Mouse (Mus musculus): ENCODE data around the gene Actr8. TPM values are rescaled to one million over a fixed set of nuclear protein-coding genes. Genes with fewer than 3 reads are reported as not detected.

The Actr8 gene
- polyA plus RNA-seq, 1 experiment from 2014 or later, result 22.4 TPM

GRCm38 (mm10) chr14:29987276-29987675, 9.1 kb downstream of the Actr8 start:
- Histone ChIP-seq H3K27me3 (ENCODE audit: control insufficient read depth, insufficient read depth, low read depth, low read length) (no peaks in the 10 kb centered on the region), H3K9me3 (replicated peaks; ENCODE audit: control insufficient read depth, low read length) (no peaks in the 10 kb centered on the region), H3K4me2 (ENCODE audit: low read depth, low read length) (no peak overlapping the region), H3K4me1 (ENCODE audit: control insufficient read depth, low read depth, low read length) (no peaks in the 10 kb centered on the region), H3K36me3 (ENCODE audit: control insufficient read depth, insufficient read depth) (peaks cover 63% of the 10 kb centered on the region), H3K4me3 (ENCODE audit: low read depth, low read length) (no peak overlapping the region), H3K9ac (ENCODE audit: low read depth, low read length) (no peak overlapping the region), H3K27ac (ENCODE audit: low read length) (no peak overlapping the region)
- 89% methylated on average over 6 of the region's 6 CpGs for WGBS (ENCODE audit: insufficient replicate concordance)
- no peak for ATAC-seq (ENCODE audit: low read depth)

- no peak for ATAC-seq (ENCODE audit: low read depth)
Observed at GRCm38 (mm10) chr14:29987739-29988138, 9.6 kb downstream of the Actr8 start.

GRCm38 (mm10) chr14:29988337-29988736, 10.2 kb downstream of the Actr8 start:
- Histone ChIP-seq H3K27ac (ENCODE audit: low read length) (no peak overlapping the region), H3K27me3 (ENCODE audit: control insufficient read depth, insufficient read depth, low read depth, low read length) (no peaks in the 10 kb centered on the region), H3K4me1 (ENCODE audit: control insufficient read depth, low read depth, low read length) (no peaks in the 10 kb centered on the region), H3K4me2 (ENCODE audit: low read depth, low read length) (no peak overlapping the region), H3K4me3 (ENCODE audit: low read depth, low read length) (no peak overlapping the region), H3K9me3 (replicated peaks; ENCODE audit: control insufficient read depth, low read length) (no peaks in the 10 kb centered on the region), H3K9ac (ENCODE audit: low read depth, low read length) (no peak overlapping the region), H3K36me3 (ENCODE audit: control insufficient read depth, insufficient read depth) (peaks cover 63% of the 10 kb centered on the region)
- no peak for ATAC-seq (ENCODE audit: low read depth)
- WGBS (ENCODE audit: insufficient replicate concordance), result 77% methylated on average over 4 of the region's 4 CpGs

More at GRCm38 (mm10) chr14:29987739-29988138, 9.6 kb downstream of the Actr8 start:
- Histone ChIP-seq H3K4me1 (ENCODE audit: control insufficient read depth, low read depth, low read length) (no peaks in the 10 kb centered on the region), H3K9me3 (replicated peaks; ENCODE audit: control insufficient read depth, low read length) (no peaks in the 10 kb centered on the region), H3K4me2 (ENCODE audit: low read depth, low read length) (no peak overlapping the region), H3K4me3 (ENCODE audit: low read depth, low read length) (no peak overlapping the region), H3K36me3 (ENCODE audit: control insufficient read depth, insufficient read depth) (peaks cover 63% of the 10 kb centered on the region), H3K9ac (ENCODE audit: low read depth, low read length) (no peak overlapping the region), H3K27ac (ENCODE audit: low read length) (no peak overlapping the region), H3K27me3 (ENCODE audit: control insufficient read depth, insufficient read depth, low read depth, low read length) (no peaks in the 10 kb centered on the region)
- 78% methylated on average over 9 of the region's 9 CpGs for WGBS (ENCODE audit: insufficient replicate concordance)

- ATAC-seq (ENCODE audit: low read depth), result no peak
- H3K9me3 ChIP-seq (replicated peaks; ENCODE audit: control insufficient read depth, low read length), result no peaks in the 10 kb centered on the region
- H3K9ac ChIP-seq (ENCODE audit: low read depth, low read length), result no peak overlapping the region
- H3K36me3 ChIP-seq (ENCODE audit: control insufficient read depth, insufficient read depth), result peaks cover 22% of the 10 kb centered on the region
- WGBS (ENCODE audit: insufficient replicate concordance), result 82% methylated on average over 4 of the region's 4 CpGs
- H3K4me1 ChIP-seq (ENCODE audit: control insufficient read depth, low read depth, low read length), result peaks cover 19% of the 10 kb centered on the region
- H3K27me3 ChIP-seq (ENCODE audit: control insufficient read depth, insufficient read depth, low read depth, low read length), result no peaks in the 10 kb centered on the region
- peak overlapping the region; percentile 82 for H3K27ac ChIP-seq (ENCODE audit: low read length)
- no peak overlapping the region for H3K4me3 ChIP-seq (ENCODE audit: low read depth, low read length)
- H3K4me2 ChIP-seq (ENCODE audit: low read depth, low read length), result no peak overlapping the region
Observed at GRCm38 (mm10) chr14:29994976-29995375, 16.8 kb downstream of the Actr8 start.

GRCm38 (mm10) chr14:29996000-29996751, 18.0 kb downstream of the Actr8 start:
- peak; percentile 92 for ATAC-seq (ENCODE audit: low read depth)
- Histone ChIP-seq H3K27ac (ENCODE audit: low read length) (peak overlapping the region; percentile 82), H3K27me3 (ENCODE audit: control insufficient read depth, insufficient read depth, low read depth, low read length) (no peaks in the 10 kb centered on the region)

GRCm38 (mm10) chr14:29997345-29997744, 19.2 kb downstream of the Actr8 start:
- Histone ChIP-seq H3K4me2 (ENCODE audit: low read depth, low read length) (no peak overlapping the region), H3K9me3 (replicated peaks; ENCODE audit: control insufficient read depth, low read length) (no peaks in the 10 kb centered on the region), H3K36me3 (ENCODE audit: control insufficient read depth, insufficient read depth) (peaks cover 16% of the 10 kb centered on the region), H3K4me3 (ENCODE audit: low read depth, low read length) (no peak overlapping the region), H3K4me1 (ENCODE audit: control insufficient read depth, low read depth, low read length) (peaks cover 19% of the 10 kb centered on the region), H3K27me3 (ENCODE audit: control insufficient read depth, insufficient read depth, low read depth, low read length) (no peaks in the 10 kb centered on the region), H3K9ac (ENCODE audit: low read depth, low read length) (no peak overlapping the region), H3K27ac (ENCODE audit: low read length) (peak overlapping the region; percentile 75)
- no peak for ATAC-seq (ENCODE audit: low read depth)

More at GRCm38 (mm10) chr14:29996000-29996751, 18.0 kb downstream of the Actr8 start:
- Histone ChIP-seq H3K4me3 (ENCODE audit: low read depth, low read length) (no peak overlapping the region), H3K4me2 (ENCODE audit: low read depth, low read length) (no peak overlapping the region), H3K9ac (ENCODE audit: low read depth, low read length) (no peak overlapping the region), H3K9me3 (replicated peaks; ENCODE audit: control insufficient read depth, low read length) (no peaks in the 10 kb centered on the region), H3K36me3 (ENCODE audit: control insufficient read depth, insufficient read depth) (peaks cover 16% of the 10 kb centered on the region), H3K4me1 (ENCODE audit: control insufficient read depth, low read depth, low read length) (peaks cover 19% of the 10 kb centered on the region)
- 60% methylated on average over 11 of the region's 11 CpGs for WGBS (ENCODE audit: insufficient replicate concordance)

- Histone ChIP-seq H3K4me2 (ENCODE audit: low read depth, low read length) (no peak overlapping the region), H3K9me3 (replicated peaks; ENCODE audit: control insufficient read depth, low read length) (no peaks in the 10 kb centered on the region), H3K4me1 (ENCODE audit: control insufficient read depth, low read depth, low read length) (peaks cover 19% of the 10 kb centered on the region), H3K4me3 (ENCODE audit: low read depth, low read length) (no peak overlapping the region), H3K27me3 (ENCODE audit: control insufficient read depth, insufficient read depth, low read depth, low read length) (no peaks in the 10 kb centered on the region), H3K9ac (ENCODE audit: low read depth, low read length) (no peak overlapping the region), H3K36me3 (ENCODE audit: control insufficient read depth, insufficient read depth) (peaks cover 8% of the 10 kb centered on the region), H3K27ac (ENCODE audit: low read length) (no peak overlapping the region; the same call in 1 of the 2 replicates)
- ATAC-seq (ENCODE audit: low read depth), result no peak
- 62% methylated on average over 13 of the region's 13 CpGs for WGBS (ENCODE audit: insufficient replicate concordance)
Observed at GRCm38 (mm10) chr14:29998747-29999474, 20.8 kb downstream of the Actr8 start.

- WGBS (ENCODE audit: insufficient replicate concordance), result 42% methylated on average over 3 of the region's 3 CpGs
- Histone ChIP-seq H3K9me3 (replicated peaks; ENCODE audit: control insufficient read depth, low read length) (no peaks in the 10 kb centered on the region), H3K4me3 (ENCODE audit: low read depth, low read length) (no peak overlapping the region), H3K9ac (ENCODE audit: low read depth, low read length) (no peak overlapping the region), H3K4me2 (ENCODE audit: low read depth, low read length) (no peak overlapping the region), H3K27me3 (ENCODE audit: control insufficient read depth, insufficient read depth, low read depth, low read length) (no peaks in the 10 kb centered on the region), H3K4me1 (ENCODE audit: control insufficient read depth, low read depth, low read length) (peaks cover 19% of the 10 kb centered on the region), H3K27ac (ENCODE audit: low read length) (peak overlapping the region; percentile 45), H3K36me3 (ENCODE audit: control insufficient read depth, insufficient read depth) (peaks cover 7% of the 10 kb centered on the region; the same call in 1 of the 2 replicates)
- no peak for ATAC-seq (ENCODE audit: low read depth)
Observed at GRCm38 (mm10) chr14:29999475-29999811, 21.3 kb downstream of the Actr8 start.

Data from liver, embryonic 16.5 days (tissue).